Mouse (Mus musculus) lung, postnatal 25 days (tissue): ENCODE measurements at regions not wholly inside any gene's neighbourhood (a gene's known extent, or its start where the extent isn't known, plus 50 kb on each side); places are given as distances from the start of the nearest gene placed in this dataset.
A peak's percentile ranks its signal among the peaks of the same experiment; 100 is the strongest.

Experiments used
- DNase-seq: peaks from one replicate; pipeline ENCODE4 v3.0.0; 2022; ENCODE audit warnings: low spot score

- DNase-seq = no peak
Measured at GRCm38 (mm10) chr1:41104869-41105268, 299.5 kb downstream of the Tmem182 start.

DNA sequence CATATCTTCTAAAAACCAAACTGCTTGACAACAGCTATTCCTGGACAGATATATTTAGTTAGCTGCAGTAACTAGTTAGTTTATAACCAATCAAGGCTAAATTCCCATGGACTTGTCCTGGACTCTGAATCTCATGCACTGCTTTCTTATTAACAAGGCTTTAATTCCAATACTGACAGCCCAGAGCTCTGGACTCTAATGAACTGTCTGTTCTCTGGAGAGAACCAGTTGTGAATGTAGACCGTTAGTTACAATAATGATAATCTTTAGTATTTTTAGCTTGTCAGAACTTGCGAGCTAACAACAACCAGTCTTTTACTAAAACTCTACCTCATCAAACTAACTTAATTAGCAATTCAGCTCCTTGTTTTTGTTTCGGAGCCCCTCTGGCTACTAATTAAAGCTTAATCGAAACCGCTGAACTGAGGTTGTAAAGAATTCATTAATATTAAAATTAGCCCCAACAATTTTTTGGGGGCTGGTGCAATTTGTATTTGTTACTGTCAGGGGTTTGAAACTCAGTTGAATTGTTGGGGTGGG is 316.3 kb downstream of the Tmem182 start:
- DNase-seq = no peak

GRCm38 (mm10) chr1:41131410-41131809 is 326.0 kb downstream of the Tmem182 start:
- no peak for DNase-seq

DNA sequence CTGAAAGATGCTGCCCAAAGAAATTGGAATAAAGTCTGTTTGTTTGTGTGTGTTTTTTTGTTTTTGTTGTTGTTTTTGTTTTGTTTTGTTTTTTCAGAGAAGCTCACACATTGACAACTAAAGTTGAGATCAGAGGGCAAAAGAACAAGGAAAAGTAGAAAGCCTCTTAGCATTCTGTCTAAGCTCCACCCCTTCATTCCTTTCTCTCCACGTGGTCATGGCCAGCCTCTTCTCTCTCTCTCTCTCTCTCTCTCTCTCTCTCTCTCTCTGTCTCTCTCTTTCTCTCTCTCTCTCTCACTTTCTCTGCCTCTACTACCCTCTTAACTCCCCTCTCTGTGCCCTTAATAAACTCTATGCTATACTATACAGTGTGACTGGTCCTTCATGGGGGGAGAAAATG is 327.7 kb downstream of the Tmem182 start:
- no peak for DNase-seq

DNA sequence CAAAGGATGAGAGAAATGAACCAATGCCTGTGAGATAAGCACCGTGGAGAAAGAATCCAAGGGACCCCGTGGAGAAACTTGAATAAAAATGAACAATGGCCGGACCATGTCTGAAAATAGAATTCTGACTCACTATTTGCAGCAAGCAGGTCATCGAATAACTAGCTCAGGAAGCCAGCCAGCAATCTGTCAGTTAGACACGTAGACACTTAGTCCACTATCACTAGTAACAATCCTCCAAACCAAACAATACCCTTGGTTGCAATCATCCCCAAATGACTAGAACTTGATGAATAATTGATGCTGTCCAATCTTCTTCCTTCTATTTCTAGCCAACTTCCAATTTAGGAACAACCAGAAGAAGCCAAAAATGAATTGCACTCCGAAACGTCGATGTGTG is 328.5 kb downstream of the Tmem182 start:
- DNase-seq = no peak

- DNase-seq = no peak
Measured at GRCm38 (mm10) chr1:41139725-41140124, 334.3 kb downstream of the Tmem182 start.

DNA sequence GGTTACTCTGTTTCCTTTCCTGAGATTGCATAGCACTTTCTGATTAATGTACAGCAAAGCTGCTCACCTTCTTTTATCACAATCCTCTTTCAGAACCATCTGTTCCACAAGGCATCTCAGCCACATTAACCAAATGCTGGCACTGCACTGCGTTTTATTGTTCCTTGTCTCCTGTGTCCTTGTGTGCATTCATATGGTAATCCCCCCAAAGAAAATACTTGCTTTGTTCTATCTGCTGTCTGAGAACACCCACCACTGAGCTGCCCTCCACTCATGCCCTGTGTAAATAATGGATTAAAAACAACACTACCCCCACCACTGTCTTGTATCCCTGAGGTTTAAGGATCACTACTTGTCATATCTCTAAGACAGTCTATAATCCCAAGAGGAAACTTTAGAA is 335.1 kb downstream of the Tmem182 start:
- DNase-seq = no peak

GRCm38 (mm10) chr1:41141992-41142391 is 336.6 kb downstream of the Tmem182 start:
- DNase-seq = no peak

GRCm38 (mm10) chr1:41152516-41152915 is 347.1 kb downstream of the Tmem182 start:
- DNase-seq = peak; percentile 2

DNA sequence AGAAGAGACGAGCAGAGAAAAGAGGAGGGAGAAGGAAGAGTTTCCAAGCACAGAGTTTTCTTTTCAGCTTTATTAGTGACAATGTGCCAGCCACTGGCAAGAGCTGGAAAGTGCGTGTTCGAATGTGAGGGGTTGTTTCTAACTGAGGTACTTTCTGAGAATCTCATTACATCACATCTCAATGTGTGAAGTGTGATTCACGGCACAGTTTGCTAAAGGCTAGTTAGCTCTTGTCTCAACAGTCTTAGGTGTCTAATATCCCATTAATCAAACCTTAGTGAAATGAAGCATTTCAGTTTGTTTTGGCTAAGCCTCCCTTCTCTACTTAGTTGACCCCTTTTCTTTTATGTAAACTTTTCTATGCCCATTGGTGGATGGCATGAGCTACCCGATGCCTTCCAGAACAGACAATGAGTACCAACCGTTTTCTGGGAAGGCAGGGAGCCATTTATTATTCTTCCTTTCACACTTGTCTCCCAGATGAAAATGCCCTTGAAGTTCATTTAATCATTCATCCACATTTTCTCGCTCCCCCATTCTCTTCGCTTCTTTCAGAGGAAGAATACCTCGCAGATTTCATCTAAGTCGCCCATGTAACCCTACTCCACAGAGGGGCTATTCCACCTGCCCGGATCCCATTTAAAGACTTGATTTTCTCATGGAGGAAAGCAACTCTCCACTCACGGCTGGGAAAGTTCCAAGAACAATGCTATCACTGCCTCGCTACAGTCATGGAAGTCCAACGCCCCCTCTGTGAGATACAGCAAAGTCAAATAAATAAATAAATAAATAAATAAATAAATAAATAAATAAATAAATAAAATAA is 348.0 kb downstream of the Tmem182 start:
- no peak for DNase-seq

DNA sequence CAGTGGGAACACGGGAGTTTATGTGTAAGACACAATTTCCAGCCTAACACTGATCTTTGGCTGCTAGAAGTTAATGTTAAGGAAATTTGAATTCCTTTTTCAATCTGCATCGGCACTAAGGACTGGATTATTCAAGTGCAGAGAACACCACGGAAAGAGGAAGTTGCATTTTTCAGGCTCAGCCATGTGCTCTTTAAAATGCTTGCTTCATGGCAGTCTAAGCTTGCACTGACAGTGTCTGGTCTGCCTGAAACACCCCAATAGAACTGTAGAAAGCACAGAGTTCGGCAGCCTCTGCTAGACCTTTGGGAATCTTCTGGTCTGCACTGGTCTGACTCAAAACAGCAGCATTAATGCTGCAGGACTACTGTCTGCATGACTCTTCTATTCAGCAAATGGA is 348.8 kb downstream of the Tmem182 start:
- no peak for DNase-seq

- DNase-seq = no peak
Measured at GRCm38 (mm10) chr1:41156946-41157345, 351.5 kb downstream of the Tmem182 start.

DNA sequence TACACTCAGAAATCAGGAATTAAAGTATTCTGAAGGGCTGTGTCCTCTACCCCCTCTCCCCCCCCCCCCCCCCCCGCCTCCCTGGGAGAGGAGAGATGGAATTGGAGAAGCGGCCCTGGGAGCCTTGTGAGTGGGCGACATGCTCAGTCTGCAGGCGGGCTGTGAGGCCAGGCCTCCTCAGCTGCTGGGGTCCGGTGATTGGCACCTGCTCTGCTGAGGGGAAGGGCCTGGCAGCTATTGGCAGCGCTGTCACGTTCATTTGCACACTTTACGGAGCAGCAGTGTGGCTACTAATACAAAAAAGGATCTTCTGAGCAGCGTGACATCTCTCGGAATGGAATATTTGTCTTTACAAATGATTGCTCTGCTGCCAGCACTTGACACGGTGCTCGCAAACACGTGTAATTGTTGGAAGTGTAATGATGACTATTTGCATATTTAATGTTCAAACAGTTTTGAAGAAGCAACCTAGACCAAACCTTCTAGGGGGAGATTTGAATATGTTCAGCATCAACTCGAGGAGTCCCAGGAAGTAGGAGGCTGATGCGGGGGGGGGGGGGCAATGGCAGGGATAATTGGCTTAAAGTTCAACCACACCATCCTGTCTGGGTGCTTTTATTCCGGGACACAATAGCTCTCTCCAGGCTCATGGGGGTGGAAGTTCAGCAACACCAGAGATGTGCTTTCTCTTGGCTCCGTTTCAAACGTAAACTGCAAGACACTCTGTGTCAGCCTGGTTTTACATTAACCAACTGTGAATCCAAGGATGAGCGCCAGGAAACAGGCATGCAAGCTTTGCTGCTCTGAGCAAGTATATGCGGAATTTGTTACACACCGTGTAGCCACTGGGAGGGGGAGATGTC is 352.5 kb downstream of the Tmem182 start:
- no peak for DNase-seq

DNA sequence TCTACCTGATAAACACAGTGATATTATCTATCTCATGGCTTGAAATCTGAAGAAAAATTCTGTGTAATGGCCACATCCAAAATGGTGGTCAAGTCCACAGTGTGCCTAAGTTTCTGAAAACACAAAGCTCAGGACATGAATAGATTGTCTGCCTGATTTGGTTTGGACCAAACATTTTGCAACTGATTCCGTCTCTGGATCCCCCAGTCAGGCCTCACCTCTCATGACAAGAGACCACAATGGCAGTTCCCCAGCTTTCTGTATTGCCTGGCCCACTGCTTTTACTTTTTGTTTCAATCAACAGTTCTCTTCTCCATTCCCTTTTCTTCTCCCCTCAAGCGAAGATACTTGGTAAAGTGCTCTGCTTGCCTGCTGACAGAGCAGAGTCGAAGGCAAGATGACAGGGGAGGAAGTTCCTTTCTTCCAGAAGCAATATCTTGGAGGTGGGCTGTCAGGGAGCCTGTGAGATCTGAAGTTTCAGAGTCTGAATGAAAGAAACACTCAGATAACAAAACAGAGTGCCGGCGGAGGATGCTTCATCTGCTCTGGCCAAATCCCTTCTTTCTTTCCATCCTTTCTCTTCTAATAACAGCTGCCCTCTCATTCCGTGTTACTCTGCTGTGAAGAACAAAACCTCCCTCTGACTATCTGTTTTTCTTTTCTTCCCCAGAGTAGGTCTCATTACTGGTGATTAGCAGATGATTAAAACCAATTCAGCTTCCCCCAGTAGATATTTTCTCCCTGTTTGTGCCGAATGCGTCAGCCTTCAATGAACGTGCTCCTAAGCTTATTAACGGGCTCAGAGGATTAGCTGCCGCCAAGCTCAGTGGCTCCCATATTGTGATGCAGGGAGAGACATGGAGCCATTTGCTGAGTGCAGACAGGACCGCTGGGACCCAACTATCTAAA is 360.7 kb downstream of the Tmem182 start:
- DNase-seq = no peak

GRCm38 (mm10) chr1:41166787-41167420 is 361.5 kb downstream of the Tmem182 start:
- no peak for DNase-seq

- DNase-seq = no peak
Measured at GRCm38 (mm10) chr1:41186991-41187390, 381.6 kb downstream of the Tmem182 start.

DNA sequence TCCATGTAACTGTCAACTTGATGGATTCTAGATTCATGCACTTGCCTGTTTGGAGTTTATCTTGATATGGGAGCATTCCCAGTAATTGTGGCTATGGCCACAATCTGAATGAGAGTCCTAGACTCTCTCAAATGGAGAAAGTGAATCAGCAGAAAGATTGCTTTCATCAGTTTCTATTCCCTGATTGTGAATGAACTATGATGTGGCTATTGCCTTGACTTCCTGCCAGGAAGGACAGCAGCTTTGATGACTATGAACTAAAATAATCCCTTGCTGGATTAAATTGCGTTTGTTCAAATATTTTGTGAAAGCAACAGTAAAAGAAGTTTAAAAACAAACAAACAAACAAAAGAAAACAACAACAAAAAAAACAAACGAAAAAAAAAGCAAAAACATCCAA is 407.5 kb downstream of the Tmem182 start:
- DNase-seq = no peak

GRCm38 (mm10) chr1:41225851-41226250 is 420.4 kb downstream of the Tmem182 start:
- DNase-seq = no peak

- no peak for DNase-seq
Measured at GRCm38 (mm10) chr1:41235335-41235734, 429.9 kb downstream of the Tmem182 start.

- no peak for DNase-seq
Measured at GRCm38 (mm10) chr1:41243000-41243399, 437.6 kb downstream of the Tmem182 start.

DNA sequence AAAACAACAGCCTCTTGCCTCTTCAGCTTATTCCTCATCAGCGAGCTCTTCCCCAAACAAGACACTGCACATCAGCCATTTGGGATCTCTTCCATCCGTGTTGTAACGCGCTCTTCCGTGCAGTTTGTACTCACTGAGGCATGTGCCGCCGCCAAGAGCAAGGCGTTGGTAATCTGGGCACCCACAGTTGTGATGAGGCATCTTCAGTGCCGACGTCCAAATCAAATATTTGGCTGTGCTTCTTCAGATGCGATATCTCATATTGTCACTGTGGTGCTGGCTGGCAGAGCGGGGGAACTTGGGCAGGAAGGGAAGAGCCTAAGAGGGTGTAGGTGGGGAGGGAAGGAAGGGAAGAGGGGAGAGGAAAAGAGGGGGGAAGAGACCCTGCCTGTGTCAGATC is 439.2 kb downstream of the Tmem182 start:
- DNase-seq = no peak
